13 mouse cellular contexts compared by ENCODE assay signal in genomic region chr11:95252104-95252503, GRCm38 (mm10). TPM values are rescaled to one million over a fixed set of nuclear protein-coding genes. Genes with fewer than 3 reads are reported as not detected.
DNase-seq lines count a peak whose midpoint lies in the region; ATAC-seq and TF ChIP-seq lines count a peak whose summit lies in the region.
"Had no signal": no experiment of that assay in that cellular context is flagged by ENCODE, and none has a peak within 500 bp of the region (broad histone marks: within the 10 kb centered on the region; RNA-seq: fewer than 3 reads in every experiment).

No protein-coding gene starts in this region.

- no peaks in the 10 kb centered on the region for H3K36me3 ChIP-seq in heart, embryonic 10.5 days
- no peaks in the 10 kb centered on the region for H3K36me3 ChIP-seq in liver, postnatal 0 days (replicated peaks; ENCODE audit: insufficient read depth, low read length)
- H3K36me3 ChIP-seq: heart, embryonic 12.5 days had no signal

- ATAC-seq in liver, postnatal 0 days: peak; percentile 82
- ATAC-seq in granulocyte monocyte progenitor cell, adult 5-6 weeks (replicated peaks; ENCODE audit: poor library complexity, severe bottlenecking): no peak

- 78% methylated on average over 6 of the region's 6 CpGs for WGBS in heart, embryonic 10.5 days
- 69% methylated on average over 6 of the region's 6 CpGs for WGBS in liver, postnatal 0 days (ENCODE audit: insufficient replicate concordance)

- no peak for TF ChIP-seq EP300 in liver, postnatal 0 days (IDR thresholded peaks at IDR 0.05; ENCODE audit: low read depth)

- H3K4me1 ChIP-seq in heart, embryonic 10.5 days: peaks cover 19% of the 10 kb centered on the region
- peaks cover 2% of the 10 kb centered on the region; the same call in 1 of the 2 replicates for H3K4me1 ChIP-seq in liver, postnatal 0 days (ENCODE audit: insufficient read depth)

- peak; percentile 12; the same call in 1 of the 2 replicates for TF ChIP-seq CTCF in liver, postnatal 0 days (IDR thresholded peaks at IDR 0.05; ENCODE audit: low read depth)

- H3K27me3 ChIP-seq in heart, embryonic 10.5 days (ENCODE audit: insufficient read depth, poor library complexity, severe bottlenecking): peaks cover 35% of the 10 kb centered on the region
- H3K27me3 ChIP-seq in liver, postnatal 0 days (ENCODE audit: insufficient read depth, low read length): peaks cover 4% of the 10 kb centered on the region; the same call in 1 of the 2 replicates

- H3K27ac ChIP-seq in heart, embryonic 10.5 days: 0 out of 2 replicates have a peak overlapping the region, but pooled peaks have one; percentile 25
- peak overlapping the region; percentile 65 for H3K27ac ChIP-seq in liver, postnatal 0 days (ENCODE audit: low read depth)
- H3K27ac ChIP-seq: hindbrain, embryonic 14.5 days had no signal

- no peak overlapping the region for H3K9ac ChIP-seq in liver, postnatal 0 days (replicated peaks)
- H3K9ac ChIP-seq: heart, embryonic 12.5 days; hindbrain, embryonic 14.5 days had no signal

- no peak for DNase-seq in heart, embryonic 10.5 days (ENCODE audit: low spot score)
- DNase-seq in heart, postnatal 36 days: no peak
- DNase-seq in kidney, adult 11 months: peak; percentile 84
- DNase-seq in kidney, postnatal 25 days: peak; percentile 71 to 93
- peak; percentile 52 for DNase-seq in liver, postnatal 0 days
- DNase-seq in thymus, postnatal 14 days: no peak
- DNase-seq in right cerebral cortex, adult 2 months (ENCODE audit: low spot score in 2 of 2): no peak
- DNase-seq: cerebellum, adult 11-12 months had no signal

- no peaks in the 10 kb centered on the region; the same call in 1 of the 2 replicates for H3K9me3 ChIP-seq in heart, embryonic 10.5 days
- no peaks in the 10 kb centered on the region for H3K9me3 ChIP-seq in liver, postnatal 0 days (ENCODE audit: low read length)

- H3K4me3 ChIP-seq in heart, embryonic 10.5 days: no peak overlapping the region
- no peak overlapping the region for H3K4me3 ChIP-seq in liver, postnatal 0 days (ENCODE audit: low read depth, low read length)
- H3K4me3 ChIP-seq: heart, embryonic 12.5 days had no signal

- intact Hi-C loops in heart, postnatal 36 days (cut with DNase I): loop anchor here (5.0 kb wide), 1 partner anchor 205 kb away; no protein-coding TSS in a partner anchor

- H3K4me2 ChIP-seq in liver, postnatal 0 days (ENCODE audit: low read depth, low read length): no peak overlapping the region
- H3K4me2 ChIP-seq: heart, embryonic 12.5 days; hindbrain, embryonic 14.5 days had no signal

RNA-seq across cellular contexts. Expression of gene Tac4, which starts 9.2 kb away (rescaled TPM):
- not detected in 2 replicates for polyA plus RNA-seq in heart, embryonic 10.5 days (2016; fragmentation: Nextera tagmentation; extraction: Ambion mirVana)
- total RNA-seq in heart, postnatal 36 days (2021): not detected
- not detected in 2 replicates for polyA plus RNA-seq in liver, postnatal 0 days (2015; fragmentation: Nextera tagmentation; extraction: Ambion mirVana)
- not detected in 2 replicates for total RNA-seq in granulocyte monocyte progenitor cell, adult 5-6 weeks (2014; fragmentation: Nextera tagmentation)
- not detected in 2 replicates for total RNA-seq in granulocyte monocyte progenitor cell, adult 5-6 weeks (2017)
- total RNA-seq: left cerebral cortex, postnatal 36 days; megakaryocyte-erythroid progenitor cell, adult 5-6 weeks had no signal
- polyA plus RNA-seq: heart, embryonic 12.5 days; hindbrain, embryonic 14.5 days had no signal

RNA-seq across cellular contexts. Expression of gene Kat7, which starts 57.9 kb away (rescaled TPM):
- 66.0 and 68.5 TPM in 2 replicates for polyA plus RNA-seq in heart, embryonic 10.5 days (2016; fragmentation: Nextera tagmentation; extraction: Ambion mirVana)
- total RNA-seq in heart, postnatal 36 days (2021): 10 to 100 TPM; 27.5 to 32.3 TPM
- polyA plus RNA-seq in liver, postnatal 0 days (2015; fragmentation: Nextera tagmentation; extraction: Ambion mirVana): 16.8 and 19.4 TPM in 2 replicates
- 75.0 and 78.0 TPM in 2 replicates for total RNA-seq in granulocyte monocyte progenitor cell, adult 5-6 weeks (2014; fragmentation: Nextera tagmentation)
- 71.7 and 77.2 TPM in 2 replicates for total RNA-seq in granulocyte monocyte progenitor cell, adult 5-6 weeks (2017)

Comparison
In these comparisons a context has a peak if more than half of its experiments do, and no peak if none do; other contexts are left out.
1. DNase-seq: peak in kidney, adult 11 months (single experiment), kidney, postnatal 25 days (2 of 2) and liver, postnatal 0 days (single experiment); none in heart, embryonic 10.5 days (single experiment), heart, postnatal 36 days (0 of 2), thymus, postnatal 14 days (single experiment) and right cerebral cortex, adult 2 months (0 of 2).